Mouse (Mus musculus): ENCODE data around the gene Celf2. TPM values are rescaled to one million over a fixed set of nuclear protein-coding genes. Genes with fewer than 3 reads are reported as not detected.

The Celf2 gene
- polyA plus RNA-seq, 1 experiment: 17.4 TPM

- H3K27me3 ChIP-seq (ENCODE audit: control insufficient read depth, insufficient read depth, low read length): no peaks in the 10 kb centered on the region
- TF ChIP-seq CTCF (IDR thresholded peaks at IDR 0.05; ENCODE audit: control insufficient read depth, insufficient read depth, insufficient replicate concordance, low read depth, low read length) (no peak), POLR2A (IDR thresholded peaks at IDR 0.05; ENCODE audit: control insufficient read depth, low read depth, low read length) (no peak)
- H3K4me3 ChIP-seq (ENCODE audit: control insufficient read depth, low read depth, low read length): peak overlapping the region; percentile 66
- peaks cover 12% of the 10 kb centered on the region for H3K4me1 ChIP-seq (ENCODE audit: control insufficient read depth, insufficient read depth, low read length)
- H3K27ac ChIP-seq (ENCODE audit: control insufficient read depth, insufficient read depth, low read depth, low read length): 0 out of 2 replicates have a peak overlapping the region, but pooled peaks have one; percentile 30
- H3K36me3 ChIP-seq (ENCODE audit: control insufficient read depth, insufficient read depth, low read length): no peaks in the 10 kb centered on the region
These were observed 788.5 kb downstream of the Celf2 start for GRCm38 (mm10) chr2:6720753-6721459.

DNA sequence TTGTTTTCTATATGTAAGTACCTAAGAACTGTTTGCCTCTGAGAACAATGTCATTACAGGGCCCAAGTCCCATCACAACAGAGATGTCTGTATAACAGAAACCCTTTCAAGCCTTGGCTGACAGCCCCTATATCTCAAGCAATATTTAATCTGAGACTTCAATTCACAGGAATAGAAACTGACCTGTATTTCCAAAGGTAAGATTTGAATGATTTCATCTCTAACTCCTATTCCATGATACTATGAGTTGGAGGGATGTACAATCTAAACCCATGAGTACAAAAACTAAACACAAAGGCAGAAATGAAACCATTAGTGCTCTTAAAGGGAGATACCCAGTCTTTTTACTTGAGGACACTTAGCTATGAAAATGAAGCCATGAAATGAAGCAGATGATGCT is 790.5 kb downstream of the Celf2 start:
- Histone ChIP-seq H3K4me3 (ENCODE audit: control insufficient read depth, low read depth, low read length) (no peak overlapping the region), H3K27me3 (ENCODE audit: control insufficient read depth, insufficient read depth, low read length) (no peaks in the 10 kb centered on the region), H3K36me3 (ENCODE audit: control insufficient read depth, insufficient read depth, low read length) (no peaks in the 10 kb centered on the region), H3K27ac (ENCODE audit: control insufficient read depth, insufficient read depth, low read depth, low read length) (no peak overlapping the region), H3K4me1 (ENCODE audit: control insufficient read depth, insufficient read depth, low read length) (peaks cover 12% of the 10 kb centered on the region)
- no peak for TF ChIP-seq CTCF (IDR thresholded peaks at IDR 0.05; ENCODE audit: control insufficient read depth, insufficient read depth, insufficient replicate concordance, low read depth, low read length)
- no peak for TF ChIP-seq POLR2A (IDR thresholded peaks at IDR 0.05; ENCODE audit: control insufficient read depth, low read depth, low read length)

DNA sequence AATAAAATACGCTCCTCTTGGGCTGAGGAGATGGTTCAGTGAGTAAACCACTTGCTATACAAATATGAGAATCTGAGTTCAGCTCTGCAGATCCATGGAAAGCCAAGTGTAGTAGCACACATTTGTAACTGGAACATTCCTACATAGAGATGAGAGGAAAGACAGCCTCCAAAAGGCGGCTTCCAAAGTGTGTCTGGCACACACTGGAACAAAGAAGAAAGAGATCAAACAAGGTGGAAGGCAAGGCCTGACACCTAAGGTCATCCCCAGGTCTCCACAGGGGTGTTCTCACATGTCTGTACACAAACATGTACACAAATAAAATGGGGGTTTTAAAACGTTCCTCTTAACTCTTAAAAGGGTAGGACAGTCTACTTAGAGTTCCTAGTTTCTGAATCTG is 791.4 kb downstream of the Celf2 start:
- no peak overlapping the region for H3K27ac ChIP-seq (ENCODE audit: control insufficient read depth, insufficient read depth, low read depth, low read length)
- H3K36me3 ChIP-seq (ENCODE audit: control insufficient read depth, insufficient read depth, low read length): no peaks in the 10 kb centered on the region
- H3K4me1 ChIP-seq (ENCODE audit: control insufficient read depth, insufficient read depth, low read length): peaks cover 12% of the 10 kb centered on the region
- no peak overlapping the region for H3K4me3 ChIP-seq (ENCODE audit: control insufficient read depth, low read depth, low read length)
- TF ChIP-seq POLR2A (IDR thresholded peaks at IDR 0.05; ENCODE audit: control insufficient read depth, low read depth, low read length) (no peak), CTCF (IDR thresholded peaks at IDR 0.05; ENCODE audit: control insufficient read depth, insufficient read depth, insufficient replicate concordance, low read depth, low read length) (no peak)
- no peaks in the 10 kb centered on the region for H3K27me3 ChIP-seq (ENCODE audit: control insufficient read depth, insufficient read depth, low read length)

- H3K4me3 ChIP-seq (ENCODE audit: control insufficient read depth, low read depth, low read length): no peak overlapping the region
These were observed 793.8 kb downstream of the Celf2 start for GRCm38 (mm10) chr2:6715562-6715961.

GRCm38 (mm10) chr2:6713529-6713928 is 795.8 kb downstream of the Celf2 start:
- Histone ChIP-seq H3K27ac (ENCODE audit: control insufficient read depth, insufficient read depth, low read depth, low read length) (no peak overlapping the region), H3K27me3 (ENCODE audit: control insufficient read depth, insufficient read depth, low read length) (no peaks in the 10 kb centered on the region), H3K36me3 (ENCODE audit: control insufficient read depth, insufficient read depth, low read length) (no peaks in the 10 kb centered on the region), H3K4me1 (ENCODE audit: control insufficient read depth, insufficient read depth, low read length) (no peaks in the 10 kb centered on the region), H3K4me3 (ENCODE audit: control insufficient read depth, low read depth, low read length) (no peak overlapping the region)
- TF ChIP-seq CTCF (IDR thresholded peaks at IDR 0.05; ENCODE audit: control insufficient read depth, insufficient read depth, insufficient replicate concordance, low read depth, low read length): no peak
- TF ChIP-seq POLR2A (IDR thresholded peaks at IDR 0.05; ENCODE audit: control insufficient read depth, low read depth, low read length): no peak

More at GRCm38 (mm10) chr2:6715562-6715961, 793.8 kb downstream of the Celf2 start:
- Histone ChIP-seq H3K36me3 (ENCODE audit: control insufficient read depth, insufficient read depth, low read length) (no peaks in the 10 kb centered on the region), H3K27me3 (ENCODE audit: control insufficient read depth, insufficient read depth, low read length) (no peaks in the 10 kb centered on the region), H3K27ac (ENCODE audit: control insufficient read depth, insufficient read depth, low read depth, low read length) (no peak overlapping the region), H3K4me1 (ENCODE audit: control insufficient read depth, insufficient read depth, low read length) (no peaks in the 10 kb centered on the region)
- TF ChIP-seq POLR2A (IDR thresholded peaks at IDR 0.05; ENCODE audit: control insufficient read depth, low read depth, low read length): no peak
- TF ChIP-seq CTCF (IDR thresholded peaks at IDR 0.05; ENCODE audit: control insufficient read depth, insufficient read depth, insufficient replicate concordance, low read depth, low read length): no peak

DNA sequence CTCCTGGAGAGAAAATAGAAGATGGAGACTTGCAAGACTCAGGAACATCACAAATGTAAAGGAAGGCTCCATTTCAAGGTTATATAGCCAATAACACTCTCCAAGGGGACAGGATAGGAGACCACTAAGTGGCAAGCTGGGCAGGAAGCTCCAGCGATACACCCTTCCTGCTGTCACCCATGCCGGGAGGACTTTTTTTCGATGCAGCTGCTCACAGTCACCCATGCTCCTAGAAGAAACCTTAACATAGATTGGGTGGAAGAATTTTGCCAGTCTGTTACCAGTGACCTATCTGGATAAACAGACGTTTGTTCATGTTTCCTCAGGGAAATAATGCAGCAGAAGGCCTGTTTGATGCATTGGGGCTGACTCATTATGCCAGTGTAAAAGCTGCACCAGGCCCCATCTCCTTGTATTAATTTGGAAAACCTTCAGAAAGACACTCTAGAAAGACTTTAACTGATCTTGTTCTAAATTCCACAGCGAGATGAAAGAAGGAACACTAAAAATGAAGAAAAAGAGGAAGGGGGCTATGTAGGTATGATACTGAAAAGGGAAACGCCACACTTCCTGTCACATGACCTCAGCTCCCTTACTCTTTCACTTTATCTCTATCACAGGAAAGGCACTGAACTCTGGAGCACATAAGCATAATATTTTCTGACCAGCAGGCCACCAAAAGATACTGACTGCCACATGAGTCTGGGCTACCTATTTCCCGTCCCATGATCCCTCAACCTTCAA is 798.5 kb downstream of the Celf2 start:
- Histone ChIP-seq H3K27ac (ENCODE audit: control insufficient read depth, insufficient read depth, low read depth, low read length) (no peak overlapping the region), H3K4me1 (ENCODE audit: control insufficient read depth, insufficient read depth, low read length) (no peaks in the 10 kb centered on the region), H3K4me3 (ENCODE audit: control insufficient read depth, low read depth, low read length) (no peak overlapping the region), H3K27me3 (ENCODE audit: control insufficient read depth, insufficient read depth, low read length) (no peaks in the 10 kb centered on the region), H3K36me3 (ENCODE audit: control insufficient read depth, insufficient read depth, low read length) (no peaks in the 10 kb centered on the region)
- no peak for TF ChIP-seq CTCF (IDR thresholded peaks at IDR 0.05; ENCODE audit: control insufficient read depth, insufficient read depth, insufficient replicate concordance, low read depth, low read length)
- TF ChIP-seq POLR2A (IDR thresholded peaks at IDR 0.05; ENCODE audit: control insufficient read depth, low read depth, low read length): no peak

DNA sequence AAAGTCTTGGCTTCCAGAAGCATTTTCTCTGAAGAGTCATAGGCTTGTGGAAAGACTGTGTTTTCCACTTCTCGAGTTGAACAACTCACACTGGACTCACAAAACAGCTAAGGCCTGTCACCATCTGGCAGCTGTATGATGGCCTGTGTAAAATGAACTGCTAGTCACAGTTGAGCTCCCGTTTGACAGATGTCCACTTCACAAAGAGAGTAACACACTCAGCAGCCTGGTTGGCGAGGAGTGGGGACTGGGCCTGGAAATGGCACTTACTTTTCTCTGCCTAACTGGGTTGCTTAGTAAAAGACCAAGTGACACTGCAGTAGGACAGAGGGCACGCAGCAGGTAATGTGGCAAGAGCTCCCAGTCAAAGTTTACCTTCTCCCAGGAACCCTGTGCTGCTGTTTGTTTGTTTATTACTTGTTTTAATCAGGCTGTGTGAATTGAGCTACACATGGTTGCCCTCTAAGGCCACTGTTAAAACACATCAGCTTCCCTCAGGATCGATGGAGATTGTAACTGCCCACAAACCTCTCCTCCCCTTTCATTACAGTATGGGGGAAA is 801.3 kb downstream of the Celf2 start:
- Histone ChIP-seq H3K4me1 (ENCODE audit: control insufficient read depth, insufficient read depth, low read length) (no peaks in the 10 kb centered on the region), H3K4me3 (ENCODE audit: control insufficient read depth, low read depth, low read length) (no peak overlapping the region), H3K36me3 (ENCODE audit: control insufficient read depth, insufficient read depth, low read length) (no peaks in the 10 kb centered on the region), H3K27me3 (ENCODE audit: control insufficient read depth, insufficient read depth, low read length) (no peaks in the 10 kb centered on the region), H3K27ac (ENCODE audit: control insufficient read depth, insufficient read depth, low read depth, low read length) (no peak overlapping the region)
- no peak for TF ChIP-seq POLR2A (IDR thresholded peaks at IDR 0.05; ENCODE audit: control insufficient read depth, low read depth, low read length)
- TF ChIP-seq CTCF (IDR thresholded peaks at IDR 0.05; ENCODE audit: control insufficient read depth, insufficient read depth, insufficient replicate concordance, low read depth, low read length): no peak
